Mouse (Mus musculus) gastrocnemius, adult 18-20 months (tissue): ENCODE measurements around the gene B3glct. TPM values are rescaled to one million over a fixed set of nuclear protein-coding genes. Genes with fewer than 3 reads are reported as not detected.

ENCODE experiments used
- DNase-seq: peaks from one replicate; pipeline ENCODE4 v3.0.0; 2021; ENCODE audit warnings: low spot score
- total RNA-seq, 2 experiments: library from RNA; stranded (reverse); gene quantifications; 2 replicates each; pipeline ENCODE4 v1.2.3; 2021

Gene B3glct
- total RNA-seq, 2 experiments from 2014 or later = 3.5 to 5.2 TPM

DNA sequence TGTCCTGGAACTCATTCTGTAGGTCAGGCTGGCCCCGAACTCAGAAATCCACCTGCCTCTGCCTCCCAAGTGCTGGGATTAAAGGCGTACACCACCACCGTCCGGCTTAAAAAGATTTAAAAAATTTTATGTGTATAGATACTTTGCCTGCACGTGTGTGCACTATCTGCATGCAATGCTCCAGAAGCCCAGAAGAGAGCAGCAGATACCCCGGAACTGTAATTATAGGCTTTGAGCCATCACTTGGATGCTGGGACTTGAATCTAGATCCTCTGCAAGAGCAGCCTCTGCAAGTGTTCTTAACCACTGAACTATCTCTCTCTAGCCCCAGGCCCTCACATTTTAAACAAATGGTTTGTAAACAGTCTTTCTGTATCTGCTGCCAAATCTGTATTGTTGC, 15.1 kb upstream of the B3glct start:
- no peak for DNase-seq

DNA sequence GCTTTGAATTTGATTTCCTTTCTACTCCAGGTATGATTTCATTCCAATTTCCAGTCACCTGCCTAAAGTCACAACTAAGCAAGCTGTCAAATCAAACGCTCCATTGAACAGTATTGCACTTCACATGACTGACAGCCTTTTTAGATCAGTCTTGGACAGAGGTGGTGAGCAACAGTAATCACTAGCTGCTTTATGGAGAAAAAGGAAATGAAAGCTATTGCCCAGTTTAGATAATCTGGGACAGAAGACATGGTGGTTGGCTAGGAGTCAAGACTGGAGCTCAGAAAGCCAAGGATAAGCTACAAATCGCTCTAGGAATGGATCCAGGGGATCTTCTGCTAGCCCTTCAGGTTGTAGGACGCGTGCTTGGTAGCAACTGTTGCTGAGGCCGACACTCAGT, 14.6 kb upstream of the B3glct start:
- no peak for DNase-seq

DNA sequence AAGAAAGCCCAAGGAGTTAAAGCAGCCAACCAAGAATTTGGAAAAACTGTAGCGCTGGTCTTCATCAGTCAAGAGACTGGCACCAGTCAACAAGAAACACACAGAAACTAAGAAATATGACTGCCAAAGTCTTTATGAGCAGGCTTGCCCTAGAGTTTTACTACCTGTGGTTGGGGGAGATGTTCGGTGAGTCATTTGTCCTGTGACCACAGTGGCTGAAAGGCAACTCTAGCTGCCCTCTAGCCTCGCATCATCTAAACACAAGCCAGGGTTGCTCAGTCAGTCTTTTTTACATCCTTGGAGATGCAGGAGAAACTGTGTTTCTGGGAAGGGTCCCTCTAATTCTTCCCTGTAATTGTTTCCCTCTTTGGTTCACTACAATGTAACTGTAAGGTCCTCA, 834 bp upstream of the B3glct start:
- no peak for DNase-seq

DNA sequence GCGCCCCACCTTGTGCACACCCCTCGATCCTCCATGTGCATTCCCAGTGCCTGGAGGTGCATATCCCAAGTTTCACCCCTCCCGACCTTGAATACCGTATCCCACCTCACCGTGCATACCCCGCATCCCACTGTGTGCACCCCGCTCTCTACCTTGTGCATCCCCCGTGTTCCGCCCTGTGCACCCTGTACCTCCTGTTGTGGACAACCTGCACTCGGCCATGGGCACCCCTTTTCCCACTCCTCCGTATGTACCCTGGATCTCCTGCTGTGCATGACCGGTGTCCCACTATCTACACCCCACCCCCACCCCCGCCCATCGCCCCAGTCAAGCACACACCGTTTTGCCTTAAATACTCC, 939 bp downstream of the B3glct start:
- no peak for DNase-seq

DNA sequence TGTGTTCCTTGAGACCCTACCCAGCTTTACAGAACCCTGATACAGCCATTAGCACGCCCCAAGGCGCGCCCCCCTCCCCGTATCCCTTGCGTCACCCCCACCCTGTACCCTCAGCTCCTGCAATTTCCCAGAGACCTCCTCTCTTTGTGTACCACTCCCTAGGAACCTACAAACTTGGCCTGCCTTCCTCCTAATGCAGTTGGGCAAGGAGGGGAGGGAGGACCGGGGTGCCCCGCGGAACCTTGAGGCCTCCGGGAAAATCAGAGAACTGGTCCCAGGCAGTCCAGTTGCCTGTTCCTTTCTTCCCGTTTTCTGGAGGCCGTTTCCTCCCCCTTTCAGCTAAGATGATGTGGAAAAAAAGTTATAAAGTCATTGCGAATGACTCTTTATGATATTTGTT, 1.3 kb downstream of the B3glct start:
- no peak for DNase-seq

DNA sequence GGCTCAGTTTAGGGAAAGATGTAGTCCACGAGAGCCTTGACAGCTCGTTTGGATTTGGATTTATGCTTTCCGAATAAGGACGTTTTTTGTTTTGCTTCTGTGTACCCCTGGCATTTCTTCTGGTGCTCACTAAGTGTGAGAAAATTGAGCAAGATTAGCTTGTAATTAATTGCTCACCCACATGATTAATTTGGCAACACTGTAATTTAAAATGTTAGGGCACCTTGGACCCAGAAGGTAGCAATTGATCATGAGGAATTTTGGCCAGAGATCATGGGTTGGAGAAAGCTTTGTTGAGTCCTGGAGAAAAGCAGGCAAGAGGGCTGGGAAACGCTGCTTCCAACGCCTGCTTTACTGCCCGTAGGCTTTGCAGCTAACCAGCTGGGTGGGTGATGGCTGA, 1.9 kb downstream of the B3glct start:
- DNase-seq = no peak

DNA sequence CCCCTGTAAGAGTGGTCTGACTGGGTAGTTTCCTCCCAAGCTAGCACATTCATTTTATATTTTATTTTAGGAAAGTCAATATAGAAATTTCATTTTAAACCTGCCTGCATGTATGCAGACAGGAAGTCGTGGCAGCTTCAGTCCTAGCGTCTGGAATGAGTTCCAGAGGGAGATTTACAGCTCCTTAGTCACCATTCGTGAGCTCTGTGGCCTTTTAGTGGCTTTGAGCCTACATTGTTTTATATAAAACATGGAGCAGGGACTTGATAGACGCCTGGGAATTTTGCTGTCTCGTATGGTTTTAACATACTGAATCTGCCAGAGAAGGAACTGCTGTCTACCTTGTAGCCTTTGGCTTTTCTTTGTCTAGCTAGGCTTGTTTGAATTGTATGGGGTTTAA, 2.9 kb downstream of the B3glct start:
- no peak for DNase-seq

DNA sequence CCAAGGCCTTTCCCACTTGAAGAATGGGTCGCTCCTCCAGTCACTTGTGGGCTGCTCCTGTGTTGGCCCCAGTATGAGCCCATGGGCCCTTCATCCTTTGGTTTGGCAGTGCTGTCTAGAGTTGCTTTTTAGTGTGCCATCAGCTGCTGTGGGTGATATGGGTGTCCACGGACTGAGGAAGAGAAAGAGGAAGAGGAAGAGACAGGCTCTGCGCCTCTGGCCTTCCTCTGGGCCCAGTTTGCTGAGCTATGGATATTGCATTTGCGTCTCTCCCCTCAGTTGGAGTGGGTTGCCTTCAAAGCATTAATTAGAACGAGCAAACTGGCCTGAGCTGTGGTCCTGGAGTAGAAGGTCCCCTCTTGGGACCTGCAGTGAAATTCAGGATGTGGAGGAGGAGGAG, 11.8 kb downstream of the B3glct start:
- no peak for DNase-seq

DNA sequence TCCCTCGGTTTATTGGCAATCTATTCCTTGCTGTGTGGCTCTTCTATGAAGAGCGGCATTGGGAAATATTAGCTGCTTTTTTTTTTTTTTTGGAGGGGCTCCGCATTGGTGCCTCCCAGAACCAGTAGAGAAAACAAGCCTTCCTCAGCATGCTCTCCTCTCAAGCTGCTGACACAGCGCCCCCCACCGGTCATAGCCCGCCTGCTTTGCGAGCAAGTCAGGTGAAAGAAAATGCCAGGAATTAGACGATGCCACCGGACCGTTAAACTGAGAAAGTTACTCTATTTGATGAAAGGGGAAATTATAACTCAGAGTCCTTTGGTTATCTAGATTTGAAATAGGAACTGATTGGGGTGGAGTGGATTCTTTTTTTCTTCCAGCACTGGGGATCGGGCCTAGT, 14.5 kb downstream of the B3glct start:
- DNase-seq = no peak

DNA sequence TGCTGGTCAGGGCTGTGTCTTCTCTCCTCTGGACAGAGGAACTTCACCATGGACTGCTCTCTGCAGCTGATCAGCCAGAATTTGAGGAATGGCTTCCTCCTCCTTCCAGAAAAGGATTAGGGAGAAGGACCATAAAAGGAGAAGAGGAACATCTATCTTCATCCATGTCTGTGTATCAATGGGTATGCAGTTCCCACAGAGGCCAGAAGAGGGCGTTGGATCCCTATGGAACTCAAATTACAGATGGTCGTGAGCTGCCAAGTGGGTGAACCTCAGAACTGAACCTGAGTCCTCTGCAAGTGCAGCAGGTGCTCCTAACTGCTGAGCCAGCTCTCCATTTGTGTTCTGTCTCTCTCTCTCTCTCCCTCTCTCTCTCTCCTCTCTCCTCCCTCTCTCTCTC, 15.2 kb downstream of the B3glct start:
- no peak for DNase-seq

DNA sequence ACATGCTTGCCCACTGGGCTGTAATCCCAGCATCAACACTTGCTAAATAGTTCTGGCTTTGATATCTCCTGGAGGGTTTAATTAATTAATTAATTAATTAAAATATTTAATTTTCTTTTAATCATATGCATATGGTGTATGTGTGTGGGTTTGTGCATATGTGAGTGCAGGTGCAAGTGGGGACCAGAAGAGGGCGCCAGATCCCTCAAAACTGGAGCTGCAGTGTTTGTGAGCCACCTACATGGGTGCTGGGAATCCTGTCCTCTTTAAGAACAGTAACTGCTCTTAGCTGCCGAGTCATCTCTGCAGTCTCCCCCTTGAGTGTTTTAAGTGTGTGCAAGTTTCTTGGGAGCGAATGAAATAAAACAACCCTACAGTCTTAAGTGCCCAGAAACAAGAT, 15.9 kb downstream of the B3glct start:
- DNase-seq = no peak

DNA sequence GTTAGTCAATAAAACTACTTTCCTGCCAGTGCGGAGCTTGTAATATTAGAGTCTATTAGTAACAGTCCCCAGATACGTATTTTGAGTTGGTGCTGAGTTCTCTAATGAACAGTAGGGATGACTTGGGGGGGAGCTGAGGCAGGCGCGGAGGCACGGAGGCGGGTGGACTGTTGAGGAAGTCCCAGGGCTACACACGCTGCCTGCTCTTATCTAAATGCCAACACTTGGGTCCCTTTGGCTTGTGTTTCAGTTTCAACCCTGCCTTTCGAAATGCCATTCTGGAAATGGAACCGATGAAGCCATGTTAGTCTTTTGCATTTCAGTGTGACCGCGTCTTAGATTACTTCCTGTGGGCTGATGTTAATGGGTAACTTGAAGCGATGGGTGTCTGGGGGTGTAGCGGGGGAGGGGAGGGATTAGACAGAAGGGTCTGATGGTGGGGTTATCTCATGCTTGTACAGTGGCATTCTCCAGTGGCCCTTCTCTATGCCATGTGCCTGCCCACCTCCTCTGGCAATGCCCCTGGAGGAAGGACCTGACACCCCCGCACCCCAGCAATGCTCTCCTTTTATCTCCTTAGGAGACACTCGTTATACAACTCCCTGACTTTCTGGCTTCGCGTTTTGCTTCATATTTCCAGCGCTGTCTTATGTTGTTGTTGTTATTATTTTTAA, 17.2 kb downstream of the B3glct start:
- peak; percentile 3 for DNase-seq

DNA sequence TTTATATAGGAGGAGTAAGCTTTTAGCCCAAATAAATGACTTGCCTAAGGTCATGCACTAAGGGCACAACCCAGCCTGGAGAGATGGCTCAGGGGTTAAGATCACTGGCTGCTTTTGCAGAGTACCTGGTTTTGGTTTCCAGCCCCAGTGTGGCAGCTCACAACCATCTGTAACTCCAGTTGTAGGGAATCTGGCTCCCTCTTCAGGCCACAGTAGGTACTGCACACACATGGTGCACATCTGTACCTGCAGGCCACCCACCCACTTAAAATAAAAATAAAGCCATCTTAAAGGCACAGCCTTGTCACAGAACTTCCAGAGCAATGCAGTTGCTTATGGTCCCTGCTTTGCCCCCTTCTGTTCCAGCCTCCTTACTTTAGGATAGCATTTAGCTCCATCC, 24.7 kb downstream of the B3glct start:
- DNase-seq = no peak

DNA sequence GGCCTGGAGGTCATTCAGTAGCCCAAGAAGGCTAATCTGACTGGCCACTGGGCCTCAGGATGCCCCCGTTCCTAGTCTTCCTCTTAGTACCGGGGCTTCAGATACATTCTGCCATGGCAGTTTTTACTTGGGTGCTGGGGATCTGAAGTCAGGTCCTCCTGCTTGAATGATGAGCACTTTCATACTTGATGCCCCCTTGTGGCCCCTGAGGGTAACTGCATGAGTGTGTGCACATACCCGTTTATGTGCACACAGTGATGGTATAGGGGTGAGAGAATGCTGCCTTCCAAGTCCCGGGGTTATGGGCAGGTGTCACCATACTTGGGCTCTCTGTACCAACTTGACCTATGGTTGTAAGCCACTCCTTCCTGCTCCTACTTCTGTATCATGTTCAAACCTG, 33.5 kb downstream of the B3glct start:
- DNase-seq = no peak

DNA sequence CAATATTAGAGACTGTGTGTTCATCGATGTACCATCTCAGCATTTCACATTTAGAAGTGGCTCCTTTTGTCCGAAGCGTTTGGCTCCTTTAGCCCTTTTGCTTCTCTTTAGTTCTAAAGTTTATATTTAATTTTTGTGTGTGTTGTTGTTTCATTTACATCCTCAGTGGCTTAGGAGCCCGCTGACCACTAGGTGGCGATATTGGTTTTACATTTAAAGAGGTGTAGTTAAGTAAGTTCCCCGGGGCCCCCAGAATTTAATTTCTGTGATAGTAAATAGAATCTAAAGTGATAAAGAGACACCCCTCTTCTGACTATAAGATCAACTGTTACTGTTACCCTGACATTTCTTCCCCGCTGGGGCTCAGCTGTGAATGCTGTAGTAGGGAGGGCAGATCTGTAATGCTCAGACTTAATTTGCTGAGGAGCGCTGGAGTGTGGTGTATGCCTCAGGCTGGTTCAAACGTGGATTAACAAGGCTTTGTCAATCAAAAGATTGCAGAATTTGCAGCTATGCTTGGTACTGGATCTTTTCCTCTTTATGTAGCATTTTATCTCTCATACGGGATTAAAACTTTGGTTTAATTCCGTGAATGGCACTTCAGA, 35.2 kb downstream of the B3glct start:
- DNase-seq = peak; percentile 3

DNA sequence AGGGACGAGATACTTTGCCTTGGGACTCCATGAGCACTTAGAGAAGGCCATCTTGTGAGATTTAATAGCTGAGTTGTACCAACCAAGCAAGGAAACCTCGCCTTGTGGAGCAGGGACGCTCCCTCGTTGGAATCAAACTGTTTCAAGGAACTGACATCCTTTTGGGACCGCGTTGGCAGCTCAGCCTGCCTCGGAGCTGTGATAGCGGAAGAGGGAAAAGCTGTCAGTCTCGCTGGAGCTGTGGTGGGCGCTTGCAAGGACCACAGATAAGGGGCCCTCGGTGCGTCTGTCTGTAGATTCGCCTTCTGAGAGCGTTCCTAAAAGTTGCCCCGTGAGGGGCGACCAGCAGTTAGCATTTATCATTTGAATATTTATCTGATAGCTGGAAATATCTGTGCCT, 35.8 kb downstream of the B3glct start:
- no peak for DNase-seq

DNA sequence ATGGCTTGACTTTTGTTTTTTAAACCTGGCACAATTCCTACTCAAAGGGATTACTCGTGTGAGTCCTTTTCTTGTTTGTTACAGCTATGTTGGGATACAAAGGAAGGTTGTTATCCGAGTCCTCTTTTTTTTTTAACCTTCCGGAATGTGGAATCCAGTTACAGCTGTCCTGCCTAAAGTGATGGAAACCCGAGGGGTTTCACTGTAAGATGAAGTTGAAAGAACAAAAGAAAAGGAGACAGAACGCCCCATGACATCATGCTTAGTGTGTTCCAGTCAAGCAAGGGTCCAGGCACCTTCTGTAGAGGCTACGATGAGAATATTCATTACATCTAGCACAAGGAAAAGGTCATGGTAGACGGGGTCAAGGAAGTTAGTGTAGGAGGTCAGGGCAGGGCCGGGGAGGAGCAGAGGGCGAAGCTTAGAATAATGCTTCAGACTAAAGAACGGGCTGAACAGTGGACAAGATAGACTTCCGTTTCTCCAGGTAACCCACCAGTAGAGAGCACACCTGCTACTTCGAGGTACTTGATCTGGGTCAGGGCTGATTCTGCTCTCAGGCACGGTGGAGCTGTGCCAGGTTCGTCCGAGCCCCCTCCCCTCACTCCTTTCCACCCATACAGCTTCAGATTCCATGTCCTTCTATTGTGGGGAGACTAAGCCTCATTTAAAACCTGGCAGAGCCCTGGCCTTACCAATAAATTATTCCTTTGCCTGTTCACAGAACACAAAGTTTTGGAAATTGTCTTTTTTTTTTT, 37.7 kb downstream of the B3glct start:
- DNase-seq = no peak

DNA sequence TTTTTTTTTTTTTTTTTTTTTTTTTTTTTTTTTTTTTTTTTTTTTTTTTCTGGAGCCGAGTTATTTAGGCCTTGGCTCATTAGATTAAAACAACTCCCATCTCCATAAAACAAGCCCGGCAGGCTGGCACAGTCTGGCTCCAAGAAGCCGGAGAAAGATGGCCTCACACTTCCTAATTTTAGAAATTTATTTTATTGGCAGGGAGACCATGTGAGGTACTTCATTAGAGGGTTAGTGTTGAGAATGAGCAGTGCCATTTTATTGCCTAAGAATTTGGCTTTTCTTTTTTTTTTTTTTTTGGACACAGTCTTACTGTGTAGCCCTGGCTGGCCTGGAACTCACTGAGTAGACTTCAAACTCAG, 38.3 kb downstream of the B3glct start:
- DNase-seq = no peak

DNA sequence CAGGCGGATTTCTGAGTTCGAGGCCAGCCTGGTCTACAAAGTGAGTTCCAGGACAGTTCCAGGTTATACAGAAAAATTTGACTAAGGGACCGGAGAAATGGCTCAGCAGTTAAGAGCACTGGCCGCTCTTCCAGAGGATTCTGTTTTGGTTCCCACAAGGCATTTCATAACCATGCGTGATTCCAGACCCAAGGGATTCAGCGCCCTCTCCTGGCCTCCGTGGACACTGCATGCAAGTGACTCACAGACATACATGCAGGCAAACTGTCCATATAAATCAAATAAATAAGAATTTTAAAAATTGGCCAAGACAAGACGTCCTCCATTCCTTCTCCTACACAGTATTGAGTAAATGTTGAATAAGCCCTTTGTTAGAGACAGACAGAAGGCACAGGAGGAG, 53.7 kb downstream of the B3glct start:
- no peak for DNase-seq

DNA sequence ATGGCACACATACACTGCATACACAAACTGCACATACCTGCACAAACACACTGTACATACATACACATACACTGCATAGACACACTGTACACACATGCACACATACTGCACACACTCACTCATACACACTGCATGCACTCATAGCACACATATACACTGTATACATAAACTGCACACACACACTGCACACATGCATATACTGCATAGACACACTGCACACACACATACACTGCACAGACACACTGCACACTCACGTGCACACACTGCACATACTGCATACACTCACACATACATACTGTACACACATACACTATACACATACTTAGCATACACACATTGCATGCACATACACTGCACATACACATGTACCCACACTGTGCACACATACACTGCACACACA, 59.2 kb downstream of the B3glct start:
- DNase-seq = no peak

DNA sequence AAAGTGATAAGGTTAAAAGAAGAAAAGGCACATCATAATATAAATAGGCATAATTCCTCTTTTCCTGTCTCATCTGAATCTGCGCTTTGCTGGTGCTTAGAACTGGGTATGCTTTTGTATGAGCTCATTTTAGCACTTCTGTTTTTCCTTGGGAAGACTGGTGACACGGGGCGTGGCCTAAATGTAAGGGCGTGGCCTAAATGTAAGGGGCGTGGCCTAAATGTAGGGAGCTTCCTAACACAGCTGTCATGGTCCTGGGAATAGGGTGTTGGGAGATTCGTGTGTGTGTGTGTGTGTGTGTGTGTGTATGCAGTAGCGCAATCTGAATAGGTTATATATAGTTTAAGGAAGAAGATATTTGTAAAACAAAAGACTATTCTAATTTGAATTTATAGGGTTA, 62.1 kb downstream of the B3glct start:
- DNase-seq = no peak

DNA sequence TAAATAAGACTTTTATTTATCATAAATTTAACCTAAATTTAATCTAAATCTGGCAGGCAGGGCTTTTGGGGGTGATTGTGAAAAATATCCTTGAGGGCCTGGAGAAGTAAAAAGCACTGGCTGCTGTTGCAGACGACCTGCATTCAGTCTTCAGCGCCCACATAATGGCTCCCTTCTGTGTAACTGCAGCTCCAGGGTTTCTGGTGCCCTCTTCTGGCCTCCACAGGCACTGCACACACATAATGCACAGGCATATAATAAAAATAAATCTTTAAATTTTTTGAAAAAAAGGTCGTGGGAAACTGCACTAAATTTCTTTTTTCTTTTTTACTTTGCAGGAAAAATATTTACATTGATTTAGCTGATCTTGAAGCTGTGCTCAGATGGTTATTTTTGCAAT, 62.7 kb downstream of the B3glct start:
- DNase-seq = no peak

DNA sequence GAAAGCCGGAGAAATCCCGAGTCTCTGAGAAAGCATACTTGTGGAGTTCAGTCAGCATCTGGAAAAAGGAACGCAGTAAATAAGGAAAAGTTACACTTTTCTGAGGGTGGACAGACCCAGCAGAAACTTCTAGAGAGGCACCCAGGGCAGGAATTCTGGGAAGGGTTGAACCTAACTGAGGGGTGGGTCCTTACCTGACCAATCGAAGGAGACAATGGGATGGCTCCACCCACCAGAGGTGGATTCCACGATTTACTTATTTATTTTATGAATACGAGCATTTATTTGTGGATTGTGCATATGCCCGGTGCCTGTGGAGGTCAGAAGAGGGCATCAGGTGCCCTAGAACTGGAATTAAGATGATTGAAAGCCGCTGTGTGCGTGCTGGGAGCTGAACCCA, 64.3 kb downstream of the B3glct start:
- no peak for DNase-seq
